Mouse (Mus musculus): Measurements from ENCODE around the gene Gadl1. TPM values are rescaled to one million over a fixed set of nuclear protein-coding genes. Genes with fewer than 3 reads are reported as not detected.
A peak's percentile ranks its signal among the peaks of the same experiment; 100 is the strongest.

The Gadl1 gene
- 0.49 and 0.96 TPM in 2 replicates for polyA plus RNA-seq (2015; fragmentation: Nextera tagmentation; extraction: Ambion mirVana)

GRCm38 (mm10) chr9:115909155-115909554, at the start of gene Gadl1:
Gene Gadl1 (plus strand): TSS chr9:115909455.
- Histone ChIP-seq H3K27me3 (ENCODE audit: insufficient read depth, low read length) (no peaks in the 10 kb centered on the region), H3K27ac (ENCODE audit: low read length) (no peak within 1 kb of the TSS), H3K9me3 (ENCODE audit: low read length) (no peaks in the 10 kb centered on the region), H3K4me2 (replicated peaks; ENCODE audit: low read depth, low read length) (peak within 1 kb of the TSS; percentile 29; the same call in 1 of the 2 replicates), H3K36me3 (ENCODE audit: insufficient read depth, low read length) (no peaks in the 10 kb centered on the region), H3K4me3 (ENCODE audit: low read length) (no peak within 1 kb of the TSS), H3K9ac (replicated peaks; ENCODE audit: low read length) (no peak within 1 kb of the TSS; the same call in 1 of the 2 replicates), H3K4me1 (ENCODE audit: insufficient read depth, low read length) (0 out of 2 replicates have a peak, but pooled peaks cover 3% of the 10 kb centered on the region)
- no peak for ATAC-seq (ENCODE audit: low FRiP score, low TSS enrichment)
- WGBS, result 74% methylated on average over 9 of the region's 9 CpGs

GRCm38 (mm10) chr9:115862802-115863201, 46.5 kb upstream of the Gadl1 start:
- 58% methylated on average over 5 of the region's 5 CpGs for WGBS
- no peak overlapping the region for H3K27ac ChIP-seq (ENCODE audit: low read length)

DNA sequence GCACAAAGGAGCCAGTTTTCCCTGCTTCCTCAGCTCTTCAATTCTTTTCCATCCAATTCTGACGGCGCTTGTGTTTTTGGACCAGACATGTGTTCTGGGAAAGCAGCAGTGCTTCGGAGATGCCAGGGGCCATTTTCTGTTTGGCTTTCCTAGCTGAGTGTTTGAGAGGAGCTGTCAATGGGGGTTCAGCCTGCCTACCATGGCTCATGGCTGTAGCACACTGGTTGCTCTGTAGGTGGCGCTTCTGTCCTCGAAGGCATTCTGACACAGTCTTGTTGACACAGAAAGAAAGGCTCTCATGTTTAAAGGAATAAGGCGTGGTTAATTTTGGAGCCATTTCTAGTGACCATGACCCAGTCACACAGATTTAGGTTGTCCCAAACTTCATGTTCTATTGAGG, 45.9 kb upstream of the Gadl1 start:
- 84% methylated on average over 6 of the region's 6 CpGs for WGBS

More at GRCm38 (mm10) chr9:115862802-115863201, 46.5 kb upstream of the Gadl1 start:
- no peak overlapping the region for H3K4me2 ChIP-seq (replicated peaks; ENCODE audit: low read depth, low read length)
- H3K9ac ChIP-seq (replicated peaks; ENCODE audit: low read length), result no peak overlapping the region
- no peak for ATAC-seq (ENCODE audit: low FRiP score, low TSS enrichment)
- no peaks in the 10 kb centered on the region for H3K4me1 ChIP-seq (ENCODE audit: insufficient read depth, low read length)
- no peaks in the 10 kb centered on the region for H3K27me3 ChIP-seq (ENCODE audit: insufficient read depth, low read length)
- no peaks in the 10 kb centered on the region for H3K9me3 ChIP-seq (ENCODE audit: low read length)
- H3K4me3 ChIP-seq (ENCODE audit: low read length), result no peak overlapping the region
- no peaks in the 10 kb centered on the region for H3K36me3 ChIP-seq (ENCODE audit: insufficient read depth, low read length)

DNA sequence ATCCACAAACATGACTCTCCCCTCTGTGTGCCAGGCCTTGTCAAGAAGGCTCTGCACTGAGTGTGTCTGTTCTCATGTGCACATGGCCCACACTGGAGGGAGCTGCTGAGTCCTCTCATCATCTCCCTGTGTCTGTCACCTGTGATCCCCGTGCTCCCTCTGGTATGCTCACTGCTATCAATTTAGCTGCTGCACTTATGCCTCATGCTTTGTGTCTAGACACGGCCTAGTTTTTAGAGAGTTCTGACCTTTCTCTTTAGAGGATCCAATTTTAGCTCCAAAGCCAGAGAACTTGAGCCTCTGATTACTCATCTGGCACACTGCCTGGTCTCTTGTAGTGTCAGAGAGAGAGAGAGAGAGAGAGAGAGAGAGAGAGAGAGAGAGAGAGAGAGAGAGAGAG, 42.0 kb upstream of the Gadl1 start:
- Histone ChIP-seq H3K4me3 (ENCODE audit: low read length) (no peak overlapping the region), H3K27me3 (ENCODE audit: insufficient read depth, low read length) (no peaks in the 10 kb centered on the region), H3K27ac (ENCODE audit: low read length) (no peak overlapping the region), H3K4me1 (ENCODE audit: insufficient read depth, low read length) (no peaks in the 10 kb centered on the region), H3K36me3 (ENCODE audit: insufficient read depth, low read length) (no peaks in the 10 kb centered on the region), H3K9ac (replicated peaks; ENCODE audit: low read length) (no peak overlapping the region), H3K9me3 (ENCODE audit: low read length) (0 out of 2 replicates have a peak, but pooled peaks cover under 1% of the 10 kb centered on the region), H3K4me2 (replicated peaks; ENCODE audit: low read depth, low read length) (no peak overlapping the region)
- no peak for ATAC-seq (ENCODE audit: low FRiP score, low TSS enrichment)
- 29% methylated on average over 2 of the region's 2 CpGs for WGBS

More for the DNA sequence above, 45.9 kb upstream of the Gadl1 start:
- H3K9me3 ChIP-seq (ENCODE audit: low read length), result no peaks in the 10 kb centered on the region
- H3K4me3 ChIP-seq (ENCODE audit: low read length), result no peak overlapping the region
- H3K4me1 ChIP-seq (ENCODE audit: insufficient read depth, low read length), result no peaks in the 10 kb centered on the region
- no peak for ATAC-seq (ENCODE audit: low FRiP score, low TSS enrichment)
- H3K9ac ChIP-seq (replicated peaks; ENCODE audit: low read length), result no peak overlapping the region
- H3K4me2 ChIP-seq (replicated peaks; ENCODE audit: low read depth, low read length), result no peak overlapping the region
- H3K27me3 ChIP-seq (ENCODE audit: insufficient read depth, low read length), result no peaks in the 10 kb centered on the region
- H3K27ac ChIP-seq (ENCODE audit: low read length), result no peak overlapping the region
- H3K36me3 ChIP-seq (ENCODE audit: insufficient read depth, low read length), result no peaks in the 10 kb centered on the region

DNA sequence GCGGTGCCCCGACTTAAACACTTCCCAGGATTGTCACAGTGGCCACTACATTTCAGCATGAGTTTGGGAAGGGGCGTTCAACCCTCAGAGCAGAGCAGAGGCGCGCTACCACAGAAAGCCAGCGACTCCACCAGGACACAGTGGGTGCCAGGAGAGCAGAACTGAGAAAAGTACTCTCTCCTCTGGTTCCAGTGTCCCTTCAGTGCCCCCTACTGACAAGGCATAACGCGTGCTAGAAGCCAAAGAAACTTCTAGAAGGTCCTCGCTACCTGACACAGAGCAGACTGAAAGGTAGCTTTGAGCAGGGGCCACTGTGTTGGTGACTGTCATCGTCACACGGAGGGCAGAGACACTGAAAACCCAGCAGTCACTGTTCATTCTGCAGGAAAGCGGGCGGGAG, 39.1 kb upstream of the Gadl1 start:
- Histone ChIP-seq H3K4me3 (ENCODE audit: low read length) (no peak overlapping the region), H3K27me3 (ENCODE audit: insufficient read depth, low read length) (no peaks in the 10 kb centered on the region), H3K4me2 (replicated peaks; ENCODE audit: low read depth, low read length) (no peak overlapping the region), H3K9ac (replicated peaks; ENCODE audit: low read length) (no peak overlapping the region), H3K27ac (ENCODE audit: low read length) (no peak overlapping the region), H3K4me1 (ENCODE audit: insufficient read depth, low read length) (no peaks in the 10 kb centered on the region), H3K36me3 (ENCODE audit: insufficient read depth, low read length) (no peaks in the 10 kb centered on the region), H3K9me3 (ENCODE audit: low read length) (0 out of 2 replicates have a peak, but pooled peaks cover 7% of the 10 kb centered on the region)
- no peak for ATAC-seq (ENCODE audit: low FRiP score, low TSS enrichment)
- WGBS, result 89% methylated on average over 13 of the region's 13 CpGs

DNA sequence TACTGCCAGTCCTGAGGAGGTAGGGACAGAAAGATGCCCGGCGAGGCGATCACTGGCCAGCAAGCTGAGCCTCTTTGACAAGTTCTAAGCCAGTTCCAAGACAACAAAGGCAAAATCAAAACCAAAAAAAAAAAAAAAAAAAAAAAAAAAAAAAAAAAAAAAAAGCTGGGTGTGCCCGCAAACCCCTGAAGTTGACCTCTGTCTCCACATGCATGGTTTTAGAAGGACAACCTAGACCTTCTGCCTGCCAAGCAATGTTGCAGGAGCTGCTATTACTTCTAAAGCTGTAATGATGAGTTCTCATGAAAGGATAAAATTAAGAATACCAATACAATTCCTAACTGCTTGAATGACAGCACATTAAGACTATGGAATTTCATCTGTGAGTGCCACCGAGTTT, 38.6 kb upstream of the Gadl1 start:
- Histone ChIP-seq H3K4me3 (ENCODE audit: low read length) (no peak overlapping the region), H3K36me3 (ENCODE audit: insufficient read depth, low read length) (no peaks in the 10 kb centered on the region), H3K4me1 (ENCODE audit: insufficient read depth, low read length) (no peaks in the 10 kb centered on the region), H3K9me3 (ENCODE audit: low read length) (0 out of 2 replicates have a peak, but pooled peaks cover 7% of the 10 kb centered on the region), H3K4me2 (replicated peaks; ENCODE audit: low read depth, low read length) (no peak overlapping the region), H3K9ac (replicated peaks; ENCODE audit: low read length) (no peak overlapping the region), H3K27ac (ENCODE audit: low read length) (no peak overlapping the region), H3K27me3 (ENCODE audit: insufficient read depth, low read length) (no peaks in the 10 kb centered on the region)
- ATAC-seq (ENCODE audit: low FRiP score, low TSS enrichment), result no peak
- WGBS, result 91% methylated on average over 5 of the region's 5 CpGs

DNA sequence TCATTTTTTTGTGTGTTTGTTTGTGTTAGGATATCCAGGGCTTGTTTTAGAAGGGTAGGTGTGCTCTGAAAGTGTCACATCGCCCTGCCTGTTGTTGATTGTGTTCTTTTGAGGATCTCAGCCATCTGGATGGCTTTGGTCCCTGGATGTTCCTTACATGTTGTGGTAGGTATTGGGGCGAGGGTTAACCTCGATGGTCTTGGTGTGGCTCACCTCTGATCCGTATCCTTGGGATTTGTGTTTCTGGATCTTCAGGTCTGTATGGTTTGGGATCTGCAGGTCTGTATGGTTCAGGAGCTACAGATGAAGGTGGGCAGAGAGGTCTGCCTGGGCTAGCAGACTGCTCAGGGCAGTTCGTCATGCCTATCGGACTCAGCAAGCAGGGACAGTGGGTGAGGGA, 28.8 kb upstream of the Gadl1 start:
- Histone ChIP-seq H3K4me1 (ENCODE audit: insufficient read depth, low read length) (no peaks in the 10 kb centered on the region), H3K9me3 (ENCODE audit: low read length) (peaks cover 3% of the 10 kb centered on the region; the same call in 1 of the 2 replicates), H3K4me3 (ENCODE audit: low read length) (no peak overlapping the region), H3K4me2 (replicated peaks; ENCODE audit: low read depth, low read length) (no peak overlapping the region), H3K9ac (replicated peaks; ENCODE audit: low read length) (no peak overlapping the region), H3K27ac (ENCODE audit: low read length) (no peak overlapping the region), H3K36me3 (ENCODE audit: insufficient read depth, low read length) (no peaks in the 10 kb centered on the region), H3K27me3 (ENCODE audit: insufficient read depth, low read length) (no peaks in the 10 kb centered on the region)
- ATAC-seq (ENCODE audit: low FRiP score, low TSS enrichment), result no peak
- 96% methylated on average over 6 of the region's 6 CpGs for WGBS

GRCm38 (mm10) chr9:115881137-115881536, 28.1 kb upstream of the Gadl1 start:
- H3K36me3 ChIP-seq (ENCODE audit: insufficient read depth, low read length), result no peaks in the 10 kb centered on the region
- H3K4me1 ChIP-seq (ENCODE audit: insufficient read depth, low read length), result no peaks in the 10 kb centered on the region
- no peak overlapping the region for H3K4me3 ChIP-seq (ENCODE audit: low read length)
- no peak overlapping the region for H3K27ac ChIP-seq (ENCODE audit: low read length)
- no peaks in the 10 kb centered on the region for H3K27me3 ChIP-seq (ENCODE audit: insufficient read depth, low read length)
- peaks cover 3% of the 10 kb centered on the region; the same call in 1 of the 2 replicates for H3K9me3 ChIP-seq (ENCODE audit: low read length)
- 85% methylated on average over 3 of the region's 3 CpGs for WGBS
- H3K9ac ChIP-seq (replicated peaks; ENCODE audit: low read length), result no peak overlapping the region
- no peak overlapping the region for H3K4me2 ChIP-seq (replicated peaks; ENCODE audit: low read depth, low read length)
- no peak for ATAC-seq (ENCODE audit: low FRiP score, low TSS enrichment)

DNA sequence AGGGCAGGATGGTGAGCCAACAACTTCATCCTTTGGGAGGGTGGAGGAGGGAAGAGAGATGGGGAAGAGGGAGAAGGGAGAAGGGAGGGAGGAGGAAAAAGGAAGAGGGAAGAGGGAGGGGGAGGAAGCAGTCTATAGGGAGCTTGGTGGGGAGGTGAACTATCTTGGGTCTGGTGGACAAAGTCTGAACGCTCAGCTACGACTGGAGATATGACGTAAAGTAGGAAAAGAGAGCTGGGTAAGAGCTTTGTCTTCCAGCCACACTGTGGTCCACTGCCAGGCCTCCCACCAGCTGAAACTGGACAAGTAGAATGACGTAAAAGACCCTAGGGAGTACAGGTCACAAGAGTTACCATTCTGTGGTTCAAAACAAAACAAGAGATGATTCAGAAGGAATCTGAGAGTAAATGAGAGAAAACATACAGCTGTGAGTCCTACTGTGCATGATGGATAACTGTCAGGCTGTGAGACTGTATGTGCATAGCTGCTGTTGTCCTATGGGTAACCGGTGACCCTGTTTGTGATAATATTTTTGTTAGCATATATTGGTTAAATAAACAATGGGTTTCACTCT, 26.5 kb upstream of the Gadl1 start:
- Histone ChIP-seq H3K36me3 (ENCODE audit: insufficient read depth, low read length) (no peaks in the 10 kb centered on the region), H3K27ac (ENCODE audit: low read length) (no peak overlapping the region), H3K9ac (replicated peaks; ENCODE audit: low read length) (no peak overlapping the region), H3K4me1 (ENCODE audit: insufficient read depth, low read length) (no peaks in the 10 kb centered on the region), H3K4me2 (replicated peaks; ENCODE audit: low read depth, low read length) (no peak overlapping the region), H3K27me3 (ENCODE audit: insufficient read depth, low read length) (no peaks in the 10 kb centered on the region), H3K9me3 (ENCODE audit: low read length) (peaks cover 7% of the 10 kb centered on the region; the same call in 1 of the 2 replicates), H3K4me3 (ENCODE audit: low read length) (no peak overlapping the region)
- 45% methylated on average over 5 of the region's 5 CpGs for WGBS
- no peak for ATAC-seq (ENCODE audit: low FRiP score, low TSS enrichment)

DNA sequence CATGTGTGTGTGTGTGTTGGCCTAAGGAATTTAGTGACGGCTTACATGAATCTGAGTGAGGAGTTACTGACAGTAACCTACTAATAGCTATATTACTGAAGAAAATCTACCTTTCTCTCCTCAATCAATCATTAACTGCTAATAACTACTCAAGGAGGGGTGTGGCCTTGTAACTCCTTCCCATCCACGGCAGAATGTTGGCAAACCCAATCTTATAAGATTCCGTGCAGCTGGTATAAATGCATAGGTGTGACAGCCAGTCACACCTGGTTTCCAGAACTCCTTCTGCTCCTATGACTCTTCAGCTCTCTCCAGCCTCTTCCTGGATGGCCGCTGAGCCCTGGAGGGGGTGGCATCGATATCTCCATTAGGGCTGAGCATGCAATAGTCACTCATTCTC, 25.8 kb upstream of the Gadl1 start:
- H3K4me3 ChIP-seq (ENCODE audit: low read length), result no peak overlapping the region
- peaks cover 8% of the 10 kb centered on the region; the same call in 1 of the 2 replicates for H3K9me3 ChIP-seq (ENCODE audit: low read length)
- H3K4me2 ChIP-seq (replicated peaks; ENCODE audit: low read depth, low read length), result no peak overlapping the region
- H3K36me3 ChIP-seq (ENCODE audit: insufficient read depth, low read length), result no peaks in the 10 kb centered on the region
- WGBS, result 77% methylated on average over 5 of the region's 5 CpGs
- H3K27me3 ChIP-seq (ENCODE audit: insufficient read depth, low read length), result no peaks in the 10 kb centered on the region
- no peaks in the 10 kb centered on the region for H3K4me1 ChIP-seq (ENCODE audit: insufficient read depth, low read length)
- H3K9ac ChIP-seq (replicated peaks; ENCODE audit: low read length), result no peak overlapping the region
- no peak for ATAC-seq (ENCODE audit: low FRiP score, low TSS enrichment)
- H3K27ac ChIP-seq (ENCODE audit: low read length), result no peak overlapping the region

Measured in kidney, embryonic 16.5 days (tissue).